Mouse (Mus musculus): ENCODE results near the gene Atp1a4. TPM values are rescaled to one million over a fixed set of nuclear protein-coding genes. Genes with fewer than 3 reads are reported as not detected.
A peak's percentile ranks its signal among the peaks of the same experiment; 100 is the strongest.

The Atp1a4 gene
- polyA plus RNA-seq, 2 experiments, result 0.03 TPM; not detected in 1

DNA sequence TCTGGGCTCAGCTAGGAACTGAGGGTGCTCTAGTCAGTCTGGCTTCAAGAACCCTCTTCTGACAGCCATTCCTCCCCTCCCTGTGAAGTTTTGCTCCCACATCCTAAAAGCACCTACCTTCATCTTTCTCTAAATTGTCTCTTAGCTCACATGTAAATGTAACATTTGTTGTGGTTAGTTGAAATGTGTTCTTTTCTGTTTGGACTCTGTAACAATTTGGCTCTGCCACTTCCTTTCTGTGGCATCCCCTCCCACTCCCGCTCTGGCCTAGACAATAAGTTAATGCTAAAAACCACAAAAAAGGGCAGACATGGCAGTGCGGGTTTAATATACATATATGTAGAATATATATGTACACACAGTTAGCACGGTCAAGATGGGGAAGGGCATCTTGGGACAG is 61.1 kb downstream of the Atp1a4 start:
- Histone ChIP-seq H3K36me3 (ENCODE audit: control insufficient read depth, insufficient read depth, low read length) (peaks cover 94% of the 10 kb centered on the region), H3K27ac (replicated peaks; ENCODE audit: low read depth, low read length) (no peak overlapping the region)
- no peak for DNase-seq (ENCODE audit: low spot score)

DNA sequence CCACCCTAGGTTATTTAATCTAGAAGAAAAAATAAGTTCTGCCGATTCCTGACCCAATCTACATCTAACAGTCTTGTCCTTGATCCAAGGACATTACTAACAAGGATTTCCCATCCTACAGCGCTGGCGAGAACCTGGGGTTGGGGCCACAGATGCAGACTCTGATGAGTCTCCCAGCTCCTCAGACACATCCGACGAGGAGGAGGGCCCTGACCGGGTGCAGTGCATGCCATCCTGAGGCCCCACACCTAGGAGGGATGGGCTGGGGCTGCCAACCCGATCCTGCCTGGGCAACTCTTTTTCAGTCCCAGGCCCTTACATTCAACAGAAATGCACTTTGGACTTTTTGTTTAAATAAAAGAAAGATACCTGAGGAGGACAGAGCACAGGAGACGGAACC is 63.8 kb downstream of the Atp1a4 start:
- Histone ChIP-seq H3K27ac (replicated peaks; ENCODE audit: low read depth, low read length) (no peak overlapping the region), H3K4me1 (ENCODE audit: control insufficient read depth, insufficient read depth, low read length) (no peaks in the 10 kb centered on the region), H3K27me3 (ENCODE audit: control insufficient read depth, insufficient read depth, low read length) (no peaks in the 10 kb centered on the region), H3K4me3 (replicated peaks; ENCODE audit: low read length) (no peak overlapping the region), H3K36me3 (ENCODE audit: control insufficient read depth, insufficient read depth, low read length) (peaks cover 90% of the 10 kb centered on the region), H3K9me3 (ENCODE audit: control insufficient read depth, low read length) (no peaks in the 10 kb centered on the region), H3K4me2 (replicated peaks; ENCODE audit: low read depth, low read length, severe bottlenecking) (no peak overlapping the region), H3K9ac (ENCODE audit: low read depth, low read length, severe bottlenecking) (no peak overlapping the region)
- DNase-seq (ENCODE audit: low spot score) (no peak), ATAC-seq (ENCODE audit: low FRiP score, low read depth) (no peak)
- no peak for TF ChIP-seq POLR2A (IDR thresholded peaks at IDR 0.05; ENCODE audit: borderline replicate concordance, extremely low read depth, insufficient read depth, insufficient read length)
- WGBS, result 85% methylated on average over 8 of the region's 8 CpGs

More for the DNA sequence above, 61.1 kb downstream of the Atp1a4 start:
- Histone ChIP-seq H3K4me1 (ENCODE audit: control insufficient read depth, insufficient read depth, low read length) (peaks cover 10% of the 10 kb centered on the region), H3K4me2 (replicated peaks; ENCODE audit: low read depth, low read length, severe bottlenecking) (no peak overlapping the region), H3K9me3 (ENCODE audit: control insufficient read depth, low read length) (no peaks in the 10 kb centered on the region), H3K9ac (ENCODE audit: low read depth, low read length, severe bottlenecking) (no peak overlapping the region), H3K27me3 (ENCODE audit: control insufficient read depth, insufficient read depth, low read length) (no peaks in the 10 kb centered on the region), H3K4me3 (replicated peaks; ENCODE audit: low read length) (no peak overlapping the region)
- ATAC-seq (ENCODE audit: low FRiP score, low read depth), result no peak
- 91% methylated on average over 3 of the region's 3 CpGs for WGBS
- TF ChIP-seq POLR2A (IDR thresholded peaks at IDR 0.05; ENCODE audit: borderline replicate concordance, extremely low read depth, insufficient read depth, insufficient read length), result no peak

DNA sequence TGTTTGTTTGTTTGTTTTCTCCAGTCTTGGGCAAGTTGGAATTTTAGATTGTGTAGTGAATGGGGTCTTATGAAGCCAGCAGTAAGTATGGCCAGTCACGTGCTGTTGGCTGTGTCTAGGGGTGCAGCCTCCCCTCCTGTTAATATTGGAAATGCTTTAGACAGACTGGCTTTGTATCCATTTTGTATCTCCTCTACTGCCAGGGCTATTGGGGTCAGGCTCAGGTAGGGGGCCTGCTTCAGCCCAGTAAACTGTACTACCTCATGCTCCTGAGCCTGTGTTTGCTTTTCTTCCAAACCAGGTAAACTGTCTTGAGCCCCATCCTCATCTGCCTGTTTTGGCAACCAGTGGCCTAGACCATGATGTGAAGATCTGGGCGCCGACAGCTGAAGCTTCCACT is 66.0 kb downstream of the Atp1a4 start:
- H3K4me2 ChIP-seq (replicated peaks; ENCODE audit: low read depth, low read length, severe bottlenecking), result no peak overlapping the region
- no peaks in the 10 kb centered on the region for H3K4me1 ChIP-seq (ENCODE audit: control insufficient read depth, insufficient read depth, low read length)
- no peak for ATAC-seq (ENCODE audit: low FRiP score, low read depth)
- no peak for DNase-seq (ENCODE audit: low spot score)
- no peak overlapping the region for H3K4me3 ChIP-seq (replicated peaks; ENCODE audit: low read length)
- H3K27me3 ChIP-seq (ENCODE audit: control insufficient read depth, insufficient read depth, low read length), result no peaks in the 10 kb centered on the region
- H3K27ac ChIP-seq (replicated peaks; ENCODE audit: low read depth, low read length), result no peak overlapping the region
- H3K36me3 ChIP-seq (ENCODE audit: control insufficient read depth, insufficient read depth, low read length), result peaks cover 86% of the 10 kb centered on the region
- 97% methylated on average over 3 of the region's 3 CpGs for WGBS
- TF ChIP-seq POLR2A (IDR thresholded peaks at IDR 0.05; ENCODE audit: borderline replicate concordance, extremely low read depth, insufficient read depth, insufficient read length), result no peak
- no peaks in the 10 kb centered on the region for H3K9me3 ChIP-seq (ENCODE audit: control insufficient read depth, low read length)
- no peak overlapping the region for H3K9ac ChIP-seq (ENCODE audit: low read depth, low read length, severe bottlenecking)

DNA sequence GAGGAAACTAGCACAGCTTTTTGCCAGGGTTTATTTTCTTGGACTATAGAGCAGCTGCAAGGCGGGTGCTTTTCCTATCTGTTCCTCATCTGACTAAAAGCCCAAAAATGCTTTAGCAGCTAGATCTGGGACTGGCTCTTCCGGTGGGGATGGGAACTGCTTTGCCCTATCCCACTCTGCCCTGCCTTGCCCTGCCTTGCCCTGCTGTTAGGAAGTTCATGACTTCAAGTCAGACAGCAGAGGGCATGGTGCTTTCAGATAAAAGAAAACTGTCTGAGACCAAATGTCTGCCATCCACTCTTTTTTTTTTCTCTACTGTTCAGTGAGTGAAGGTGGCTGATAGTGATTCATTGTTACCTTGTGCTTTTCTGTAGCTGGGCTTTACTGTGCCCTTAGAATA is 66.6 kb downstream of the Atp1a4 start:
- DNase-seq (ENCODE audit: low spot score), result no peak

DNA sequence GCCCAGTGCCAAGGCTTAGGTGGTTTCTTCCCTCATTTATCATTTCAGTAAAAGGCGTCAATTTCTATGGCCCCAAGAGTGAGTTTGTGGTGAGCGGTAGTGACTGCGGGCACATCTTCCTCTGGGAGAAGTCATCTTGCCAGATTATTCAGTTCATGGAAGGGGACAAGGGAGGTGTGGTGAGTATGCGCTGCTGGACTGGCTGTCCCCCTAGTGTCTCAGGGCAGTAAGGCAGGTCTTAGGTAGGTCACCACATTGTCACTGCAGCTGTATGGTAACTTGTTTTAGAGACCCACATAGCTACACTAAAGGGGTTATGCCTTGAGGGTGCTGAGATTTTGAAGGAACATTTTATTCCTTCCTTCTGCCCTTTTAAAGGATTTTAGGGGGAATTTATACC is 69.3 kb downstream of the Atp1a4 start:
- ATAC-seq (ENCODE audit: low FRiP score, low read depth), result peak; percentile 55
- TF ChIP-seq POLR2A (IDR thresholded peaks at IDR 0.05; ENCODE audit: borderline replicate concordance, extremely low read depth, insufficient read depth, insufficient read length), result no peak
- H3K4me3 ChIP-seq (replicated peaks; ENCODE audit: low read length), result no peak overlapping the region
- no peaks in the 10 kb centered on the region for H3K4me1 ChIP-seq (ENCODE audit: control insufficient read depth, insufficient read depth, low read length)
- no peak for DNase-seq (ENCODE audit: low spot score)
- H3K9me3 ChIP-seq (ENCODE audit: control insufficient read depth, low read length), result no peaks in the 10 kb centered on the region
- no peaks in the 10 kb centered on the region for H3K27me3 ChIP-seq (ENCODE audit: control insufficient read depth, insufficient read depth, low read length)
- H3K4me2 ChIP-seq (replicated peaks; ENCODE audit: low read depth, low read length, severe bottlenecking), result no peak overlapping the region
- 75% methylated on average over 4 of the region's 4 CpGs for WGBS
- no peak overlapping the region for H3K9ac ChIP-seq (ENCODE audit: low read depth, low read length, severe bottlenecking)
- no peak overlapping the region for H3K27ac ChIP-seq (replicated peaks; ENCODE audit: low read depth, low read length)
- H3K36me3 ChIP-seq (ENCODE audit: control insufficient read depth, insufficient read depth, low read length), result peaks cover 84% of the 10 kb centered on the region

More for the DNA sequence above, 66.6 kb downstream of the Atp1a4 start:
- H3K4me1 ChIP-seq (ENCODE audit: control insufficient read depth, insufficient read depth, low read length), result no peaks in the 10 kb centered on the region
- 80% methylated on average over 2 of the region's 2 CpGs for WGBS
- H3K4me3 ChIP-seq (replicated peaks; ENCODE audit: low read length), result no peak overlapping the region
- H3K9me3 ChIP-seq (ENCODE audit: control insufficient read depth, low read length), result no peaks in the 10 kb centered on the region
- no peak overlapping the region for H3K4me2 ChIP-seq (replicated peaks; ENCODE audit: low read depth, low read length, severe bottlenecking)
- no peak for ATAC-seq (ENCODE audit: low FRiP score, low read depth)
- H3K9ac ChIP-seq (ENCODE audit: low read depth, low read length, severe bottlenecking), result no peak overlapping the region
- no peak for TF ChIP-seq POLR2A (IDR thresholded peaks at IDR 0.05; ENCODE audit: borderline replicate concordance, extremely low read depth, insufficient read depth, insufficient read length)
- H3K36me3 ChIP-seq (ENCODE audit: control insufficient read depth, insufficient read depth, low read length), result peaks cover 86% of the 10 kb centered on the region
- no peak overlapping the region for H3K27ac ChIP-seq (replicated peaks; ENCODE audit: low read depth, low read length)
- no peaks in the 10 kb centered on the region for H3K27me3 ChIP-seq (ENCODE audit: control insufficient read depth, insufficient read depth, low read length)

All from limb, embryonic 14.5 days (tissue).